Mouse (Mus musculus) hindbrain, embryonic 11.5 days (tissue): ENCODE measurements around the gene Npl. TPM values are rescaled to one million over a fixed set of nuclear protein-coding genes. Genes with fewer than 3 reads are reported as not detected.

Experiments
- ATAC-seq: fragments of 200-750 bp; cut with Nextera tagmentation; 2 replicates; pipeline ENCODE4 v1.8.0; 2017; ENCODE audit warnings: mild to moderate bottlenecking, moderate TSS enrichment, moderate library complexity; ENCODE audit not compliant: low FRiP score
- DNase-seq: peaks from one replicate; pipeline ENCODE4 v3.0.0-alpha.2; 2015; ENCODE audit warnings: low spot score
- H3K27ac ChIP-seq: fragments of 300-500 bp; sonication (generic); 2 replicates; pipeline ENCODE4 v1.5.1; 2014; ENCODE audit warnings: mild to moderate bottlenecking, low read depth, low read length
- H3K27me3 ChIP-seq: fragments of 300-500 bp; sonication (generic); 2 replicates; pipeline ENCODE4 v1.6.1; 2014; ENCODE audit warnings: mild to moderate bottlenecking, low read length, moderate library complexity, mixed read lengths; ENCODE audit not compliant: control insufficient read depth, insufficient read depth
- H3K36me3 ChIP-seq: fragments of 300-500 bp; sonication (generic); 2 replicates; pipeline ENCODE4 v1.6.1; 2014; ENCODE audit warnings: mild to moderate bottlenecking, low read length, moderate library complexity, mixed read lengths; ENCODE audit not compliant: control insufficient read depth, insufficient read depth
- H3K4me1 ChIP-seq: fragments of 300-500 bp; sonication (generic); replicated peaks from 2 replicates; pipeline ENCODE4 v1.6.1; 2014; ENCODE audit warnings: low read length, mixed read lengths; ENCODE audit not compliant: control insufficient read depth, insufficient read depth
- H3K4me2 ChIP-seq: fragments of 300-500 bp; sonication (generic); replicated peaks from 2 replicates; pipeline ENCODE4 v1.6.1; 2014; ENCODE audit warnings: mild to moderate bottlenecking, low read depth, low read length
- H3K4me3 ChIP-seq: fragments of 300-500 bp; sonication (generic); 2 replicates; pipeline ENCODE4 v1.5.1; 2014; ENCODE audit warnings: low read depth, low read length
- H3K9ac ChIP-seq: fragments of 300-500 bp; sonication (generic); 2 replicates; pipeline ENCODE4 v1.6.1; 2014; ENCODE audit warnings: low read depth, low read length
- H3K9me3 ChIP-seq: fragments of 300-500 bp; sonication (generic); 2 replicates; pipeline ENCODE4 v1.6.1; 2016; ENCODE audit warnings: low read length; ENCODE audit not compliant: control insufficient read depth
- WGBS: fragments of 180-500 bp; shearing (Covaris S2); extraction: QIAGEN DNeasy Blood & Tissue Kit; methylation state at CpG from one replicate; pipeline ENCODE4 v1.1.7; 2014; 5-methylcytosine and 5-hydroxymethylcytosine counted together
- polyA plus RNA-seq: library from polyadenylated mRNA; unstranded; fragments of >200 nt; fragmentation: Nextera tagmentation; extraction: Ambion mirVana; gene quantifications from 2 replicates; pipeline ENCODE4 v1.2.1, GENCODE M21; 2014

Gene Npl
- polyA plus RNA-seq, 1 experiment from 2014 or later: 16.2 TPM

- H3K27me3 ChIP-seq: no peaks in the 10 kb centered on the region
- no peaks in the 10 kb centered on the region for H3K36me3 ChIP-seq
- H3K9me3 ChIP-seq: no peaks in the 10 kb centered on the region
- H3K9ac ChIP-seq: no peak overlapping the region
- no peak overlapping the region for H3K4me3 ChIP-seq
- no peak for DNase-seq
- WGBS: 82% methylated on average over 6 of the region's 6 CpGs
- H3K4me2 ChIP-seq: no peak overlapping the region
- ATAC-seq: no peak
- H3K4me1 ChIP-seq: no peaks in the 10 kb centered on the region
- H3K27ac ChIP-seq: no peak overlapping the region
These were observed 43.6 kb downstream of the Npl start for GRCm38 (mm10) chr1:153506266-153506665.

DNA sequence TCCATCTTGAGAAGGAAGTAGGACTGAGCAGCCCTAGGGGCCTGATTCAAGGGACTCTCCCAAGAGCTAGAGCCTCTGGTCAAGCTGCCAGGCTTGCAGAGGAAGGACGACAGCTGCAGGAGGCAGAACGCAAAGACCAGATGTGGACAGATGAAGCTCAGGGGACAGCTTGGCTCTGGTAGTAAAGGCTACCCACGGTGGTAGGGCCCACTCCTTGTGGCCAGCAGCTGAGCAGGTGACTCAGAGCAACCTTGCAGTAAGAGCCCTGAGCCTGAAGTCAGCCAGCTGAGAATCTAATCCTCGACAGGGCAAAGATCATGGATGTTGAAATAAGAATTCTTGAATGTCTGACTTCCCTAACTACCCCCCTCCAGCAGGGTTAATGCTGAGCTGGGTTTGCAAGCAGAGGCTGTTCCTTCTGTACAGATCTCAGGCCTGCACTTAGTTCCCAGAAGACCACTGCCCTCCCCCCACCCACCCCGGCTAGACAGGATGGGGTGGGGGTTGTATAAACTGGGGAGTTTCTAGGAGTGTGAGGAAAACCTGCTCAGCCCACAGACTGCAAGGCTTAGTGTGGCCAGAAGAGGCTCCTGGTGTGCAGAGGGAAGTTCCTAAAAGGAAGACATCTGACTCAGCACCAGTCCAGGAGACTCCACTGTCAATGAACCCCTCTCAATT lies 48.1 kb downstream of the Npl start:
- Histone ChIP-seq H3K27ac (no peak overlapping the region), H3K4me1 (no peaks in the 10 kb centered on the region), H3K9ac (no peak overlapping the region), H3K9me3 (no peaks in the 10 kb centered on the region), H3K4me2 (no peak overlapping the region), H3K27me3 (no peaks in the 10 kb centered on the region), H3K4me3 (no peak overlapping the region), H3K36me3 (no peaks in the 10 kb centered on the region)
- WGBS: 50% methylated on average over 5 of the region's 5 CpGs
- ATAC-seq (no peak), DNase-seq (no peak)

GRCm38 (mm10) chr1:153500030-153500429 lies 49.8 kb downstream of the Npl start:
- no peak for ATAC-seq
- Histone ChIP-seq H3K9ac (no peak overlapping the region), H3K9me3 (no peaks in the 10 kb centered on the region), H3K36me3 (no peaks in the 10 kb centered on the region), H3K4me2 (no peak overlapping the region), H3K4me1 (no peaks in the 10 kb centered on the region), H3K27ac (no peak overlapping the region), H3K4me3 (no peak overlapping the region), H3K27me3 (no peaks in the 10 kb centered on the region)
- 91% methylated on average over 9 of the region's 9 CpGs for WGBS
- DNase-seq: no peak

GRCm38 (mm10) chr1:153496030-153496429 lies 53.8 kb downstream of the Npl start:
- Histone ChIP-seq H3K4me3 (no peak overlapping the region), H3K4me2 (no peak overlapping the region), H3K27me3 (no peaks in the 10 kb centered on the region), H3K4me1 (no peaks in the 10 kb centered on the region), H3K9me3 (no peaks in the 10 kb centered on the region), H3K27ac (no peak overlapping the region), H3K36me3 (no peaks in the 10 kb centered on the region), H3K9ac (no peak overlapping the region)
- DNase-seq (no peak), ATAC-seq (no peak)
- 73% methylated on average over 3 of the region's 3 CpGs for WGBS

DNA sequence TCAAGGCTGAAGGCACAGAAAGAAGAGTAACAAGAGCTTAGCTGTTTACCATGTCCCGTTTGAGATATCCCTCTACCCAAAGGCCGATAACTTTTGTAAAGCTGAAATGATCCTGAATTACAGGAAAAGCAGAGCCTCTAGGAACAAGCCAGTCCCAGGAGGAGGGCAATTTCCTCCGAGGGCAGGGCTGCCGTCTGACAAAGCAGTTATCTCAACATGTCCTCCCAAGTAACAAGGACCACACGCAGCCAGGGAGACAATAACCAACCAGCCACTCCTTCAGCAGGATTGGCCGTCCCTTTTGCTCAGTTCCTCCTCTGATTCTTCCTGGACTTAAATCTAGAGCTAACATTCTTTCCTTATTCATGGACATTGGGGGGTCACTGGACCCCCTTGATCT lies 55.9 kb downstream of the Npl start:
- no peak overlapping the region for H3K4me2 ChIP-seq
- DNase-seq: no peak
- H3K9me3 ChIP-seq: no peaks in the 10 kb centered on the region
- H3K36me3 ChIP-seq: no peaks in the 10 kb centered on the region
- H3K27me3 ChIP-seq: no peaks in the 10 kb centered on the region
- no peak overlapping the region for H3K4me3 ChIP-seq
- H3K4me1 ChIP-seq: no peaks in the 10 kb centered on the region
- no peak overlapping the region for H3K27ac ChIP-seq
- 34% methylated on average over 6 of the region's 6 CpGs for WGBS
- H3K9ac ChIP-seq: no peak overlapping the region
- no peak for ATAC-seq

- ATAC-seq: no peak
- 15% methylated on average over 4 of the region's 4 CpGs for WGBS
These were observed 56.5 kb downstream of the Npl start for GRCm38 (mm10) chr1:153493338-153493737.

GRCm38 (mm10) chr1:153491822-153492221 lies 58.0 kb downstream of the Npl start:
- no peaks in the 10 kb centered on the region for H3K27me3 ChIP-seq
- no peak for ATAC-seq
- no peak overlapping the region for H3K27ac ChIP-seq
- H3K4me3 ChIP-seq: no peak overlapping the region
- no peak for DNase-seq
- no peaks in the 10 kb centered on the region for H3K9me3 ChIP-seq
- no peak overlapping the region for H3K4me2 ChIP-seq
- H3K36me3 ChIP-seq: no peaks in the 10 kb centered on the region
- no peak overlapping the region for H3K9ac ChIP-seq
- WGBS: 100% methylated on average over 1 of the region's 1 CpGs
- H3K4me1 ChIP-seq: no peaks in the 10 kb centered on the region

More at GRCm38 (mm10) chr1:153493338-153493737, 56.5 kb downstream of the Npl start:
- Histone ChIP-seq H3K9ac (no peak overlapping the region), H3K27me3 (no peaks in the 10 kb centered on the region), H3K4me1 (no peaks in the 10 kb centered on the region), H3K36me3 (no peaks in the 10 kb centered on the region), H3K27ac (no peak overlapping the region), H3K4me3 (no peak overlapping the region), H3K4me2 (no peak overlapping the region), H3K9me3 (no peaks in the 10 kb centered on the region)
- no peak for DNase-seq

DNA sequence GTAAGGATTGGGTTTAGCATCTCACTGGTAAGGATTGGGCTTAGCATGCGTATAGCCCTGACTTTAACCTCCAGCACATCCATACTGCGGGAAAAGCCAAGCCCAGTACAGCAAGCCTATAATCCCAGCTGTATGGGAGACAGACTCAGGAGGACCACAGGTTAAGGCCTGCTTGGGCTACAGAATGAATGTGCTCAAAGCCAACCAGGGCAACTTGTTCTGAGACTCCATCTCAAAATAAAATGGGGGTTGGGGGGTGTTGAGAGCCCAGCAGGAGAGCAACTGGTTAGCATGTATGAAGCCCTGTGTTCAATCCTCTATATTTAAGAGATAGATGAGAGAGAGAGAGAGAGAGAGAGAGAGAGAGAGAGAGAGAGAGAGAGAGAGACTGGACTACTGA lies 58.5 kb downstream of the Npl start:
- Histone ChIP-seq H3K4me2 (no peak overlapping the region), H3K27ac (no peak overlapping the region), H3K9ac (no peak overlapping the region), H3K4me1 (no peaks in the 10 kb centered on the region), H3K27me3 (no peaks in the 10 kb centered on the region), H3K36me3 (no peaks in the 10 kb centered on the region), H3K4me3 (no peak overlapping the region), H3K9me3 (no peaks in the 10 kb centered on the region)
- ATAC-seq: no peak
- DNase-seq: no peak
- 79% methylated on average over 2 of the region's 2 CpGs for WGBS

DNA sequence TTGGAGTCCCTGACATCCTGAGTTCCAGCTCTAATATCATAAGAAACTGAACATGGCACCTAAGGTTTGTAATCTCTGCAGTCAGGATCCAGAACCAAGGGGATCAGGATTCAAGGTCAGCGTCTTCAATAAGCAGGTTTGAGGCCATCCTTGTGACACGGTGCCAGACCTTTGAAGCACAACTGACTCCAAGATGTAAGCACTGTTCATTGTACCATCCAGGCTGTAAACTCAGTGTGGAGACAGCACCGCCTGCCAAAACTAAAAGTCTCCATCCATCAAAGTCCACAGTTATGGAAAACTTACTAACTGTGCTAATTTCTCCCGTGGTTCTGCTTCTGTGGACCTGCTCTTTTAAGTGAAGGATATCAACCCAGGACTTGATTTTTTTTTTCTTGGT lies 59.9 kb downstream of the Npl start:
- 88% methylated on average over 4 of the region's 4 CpGs for WGBS
- no peak for ATAC-seq

More for the DNA sequence above, 59.9 kb downstream of the Npl start:
- no peaks in the 10 kb centered on the region for H3K36me3 ChIP-seq
- no peak overlapping the region for H3K4me2 ChIP-seq
- H3K9me3 ChIP-seq: no peaks in the 10 kb centered on the region
- no peak overlapping the region for H3K27ac ChIP-seq
- no peak for DNase-seq
- no peak overlapping the region for H3K4me3 ChIP-seq
- no peak overlapping the region for H3K9ac ChIP-seq
- H3K4me1 ChIP-seq: no peaks in the 10 kb centered on the region
- H3K27me3 ChIP-seq: no peaks in the 10 kb centered on the region
